Mouse (Mus musculus): ENCODE measurements around the gene Lrrc10.
A peak's percentile ranks its signal among the peaks of the same experiment; 100 is the strongest.
"Not testable (repeated sequence)": the region's sequence is repeated elsewhere in the genome, so short reads cannot be mapped to it uniquely, and the experiment has no call there.

Lrrc10 gene

GRCm38 (mm10) chr10:117045175-117046056, at the start of gene Lrrc10:
Gene Lrrc10 (plus strand): TSS chr10:117045341.
- peak; percentile 33 for DNase-seq

GRCm38 (mm10) chr10:116995584-116996235, 49.4 kb upstream of the Lrrc10 start:
- DNase-seq = no peak

DNA sequence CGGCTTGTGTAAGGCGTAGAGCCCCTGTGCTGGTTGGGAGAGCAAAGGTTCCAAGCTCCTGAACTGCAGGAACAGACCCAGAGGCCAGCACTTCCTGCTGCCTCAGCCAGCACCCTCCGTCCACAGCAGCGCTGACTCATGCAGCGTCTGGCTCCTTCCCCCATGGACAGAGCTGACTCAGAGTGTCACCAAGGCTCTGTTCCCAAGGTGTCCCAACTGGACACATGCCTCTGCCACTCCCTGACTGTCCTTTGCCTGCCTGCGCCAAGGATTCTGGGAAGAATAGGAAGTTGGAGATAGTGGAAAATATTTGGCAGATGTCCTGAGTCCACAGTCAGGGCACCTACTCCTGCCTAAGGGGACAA, 48.9 kb upstream of the Lrrc10 start:
- no peak for DNase-seq

GRCm38 (mm10) chr10:116998716-116999455, 46.3 kb upstream of the Lrrc10 start:
- no peak for DNase-seq

DNA sequence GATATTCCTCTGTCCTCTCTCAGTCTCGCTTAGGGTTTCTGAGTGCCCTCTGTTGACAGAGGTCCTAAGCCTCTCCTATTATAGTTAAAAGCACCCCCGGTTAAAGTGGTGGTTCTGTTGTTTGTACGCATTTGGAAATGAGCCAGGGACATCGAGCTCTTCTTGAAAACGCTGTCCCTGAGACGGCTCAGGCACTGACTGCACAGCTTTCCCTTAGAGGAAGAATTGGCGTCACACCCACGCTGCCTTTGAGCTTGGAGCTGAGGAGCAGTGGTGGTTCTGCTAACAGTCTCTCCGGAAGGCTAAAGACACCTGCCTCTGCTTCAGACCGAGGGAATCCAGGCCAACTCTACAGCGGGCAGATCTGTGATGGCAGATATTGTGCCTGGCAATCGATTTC, 44.2 kb upstream of the Lrrc10 start:
- DNase-seq = peak; percentile 12

- DNase-seq = no peak
Observed at GRCm38 (mm10) chr10:117004695-117005094, 40.4 kb upstream of the Lrrc10 start.

DNA sequence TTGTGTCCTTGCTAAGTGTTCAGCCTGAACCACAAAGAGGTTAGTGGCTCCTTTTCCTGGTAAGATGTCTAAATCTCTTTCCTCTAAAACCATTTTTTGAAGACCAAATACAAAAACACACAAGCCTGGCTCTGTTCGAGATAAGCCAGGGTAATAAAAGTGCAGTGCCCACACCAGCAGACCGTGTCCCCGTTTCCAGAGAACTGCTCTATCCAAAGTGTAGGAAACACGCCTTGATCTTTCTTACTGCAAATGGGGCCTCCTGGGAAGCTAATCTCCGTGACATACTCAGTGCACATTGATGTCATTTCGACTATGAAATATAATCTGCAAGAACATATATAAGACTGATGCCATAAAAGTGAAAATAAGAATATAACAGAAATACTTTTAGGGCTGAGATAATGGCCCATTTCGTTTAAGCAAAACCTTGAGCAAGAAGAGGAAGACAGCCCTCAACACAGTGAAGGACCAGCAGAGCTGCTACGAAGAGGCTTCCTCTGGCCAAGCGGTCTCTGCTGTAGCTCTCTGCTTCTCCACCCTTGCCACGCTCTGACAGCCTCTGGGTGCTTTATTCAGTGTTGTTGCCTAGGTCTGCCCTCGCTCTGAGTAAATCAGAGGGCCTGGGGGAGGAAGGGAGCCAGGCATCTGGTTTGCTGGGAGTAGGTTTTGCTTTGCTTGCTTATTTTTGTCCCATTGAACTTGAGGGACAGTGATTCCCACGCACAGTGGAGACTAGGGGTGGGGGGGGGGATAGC, 39.3 kb upstream of the Lrrc10 start:
- DNase-seq = no peak

GRCm38 (mm10) chr10:117009691-117010090, 35.5 kb upstream of the Lrrc10 start:
- DNase-seq = no peak

DNA sequence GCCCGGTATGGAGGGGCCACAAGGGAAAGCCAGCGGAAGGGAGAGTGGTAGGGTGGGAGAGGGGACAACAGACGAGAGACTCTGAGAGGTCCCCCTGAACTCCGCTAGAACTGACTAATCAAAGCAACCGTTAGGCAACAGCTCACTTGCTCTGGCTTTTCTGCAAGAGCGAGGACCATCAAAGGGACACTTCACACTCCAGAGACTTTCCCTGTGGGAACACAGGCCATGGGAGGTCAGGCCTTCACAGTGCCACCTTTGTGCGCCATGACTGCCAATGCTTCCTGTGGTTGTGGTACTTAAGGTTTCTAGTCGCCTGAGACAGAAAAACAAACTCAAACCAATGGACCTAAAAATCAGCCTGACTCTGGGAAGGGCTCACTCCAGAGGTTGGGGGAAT, 34.1 kb upstream of the Lrrc10 start:
- no peak for DNase-seq

- peak; percentile 44 for DNase-seq
Observed at GRCm38 (mm10) chr10:117013689-117014390, 31.3 kb upstream of the Lrrc10 start.

GRCm38 (mm10) chr10:117014565-117014964, 30.6 kb upstream of the Lrrc10 start:
- no peak for DNase-seq

GRCm38 (mm10) chr10:117018281-117018840, 26.8 kb upstream of the Lrrc10 start:
- no peak for DNase-seq

- no peak for DNase-seq
Observed at GRCm38 (mm10) chr10:117021020-117021754, 24.0 kb upstream of the Lrrc10 start.

GRCm38 (mm10) chr10:117023693-117024092, 21.4 kb upstream of the Lrrc10 start:
- no peak for DNase-seq

- DNase-seq = not testable (repeated sequence)
Observed at GRCm38 (mm10) chr10:117025776-117026175, 19.4 kb upstream of the Lrrc10 start.

- DNase-seq = no peak
Observed at GRCm38 (mm10) chr10:117026176-117026575, 19.0 kb upstream of the Lrrc10 start.

- DNase-seq = no peak
Observed at GRCm38 (mm10) chr10:117031160-117031559, 14.0 kb upstream of the Lrrc10 start.

- peak; percentile 83 for DNase-seq
Observed at GRCm38 (mm10) chr10:117033785-117034184, 11.4 kb upstream of the Lrrc10 start.

DNA sequence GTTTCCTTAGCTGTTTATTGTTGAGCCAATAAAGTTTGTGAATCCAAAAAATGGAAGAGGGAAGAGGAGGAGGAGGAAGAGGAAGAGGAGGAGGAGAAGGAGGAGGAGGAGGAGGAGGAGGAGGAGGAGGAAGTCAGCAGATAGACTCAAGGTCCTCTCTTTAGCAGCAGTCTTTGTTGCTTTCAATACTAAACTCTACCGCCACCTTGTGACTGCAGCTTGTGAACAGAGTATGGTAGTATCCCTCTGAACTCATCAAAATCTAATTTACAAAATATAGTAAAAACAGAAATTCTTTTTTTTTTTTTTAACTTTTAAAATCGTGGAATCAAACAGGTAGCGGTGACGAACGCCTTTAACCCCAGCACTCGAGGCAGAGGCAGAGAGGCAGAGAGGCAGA, 4.8 kb upstream of the Lrrc10 start:
- peak; percentile 38 for DNase-seq

DNA sequence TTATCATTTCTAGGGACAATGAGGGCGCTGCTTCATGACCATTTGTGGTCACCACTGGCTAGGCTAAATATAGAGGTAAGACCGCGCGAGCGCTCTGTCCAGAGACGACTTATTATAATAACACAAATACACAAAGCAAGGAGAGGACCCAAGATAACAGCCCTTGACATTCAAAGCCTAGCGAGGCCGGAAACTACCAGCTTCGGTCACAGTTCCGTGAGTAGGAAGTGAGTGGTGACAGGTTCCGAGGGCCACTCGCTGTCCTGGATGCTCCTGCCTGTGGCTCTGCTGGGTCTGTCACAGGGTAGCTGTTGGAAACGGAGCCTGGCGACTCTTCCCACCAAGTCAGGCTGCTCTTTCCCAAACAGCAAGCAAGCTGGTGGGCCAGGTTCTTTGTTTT, 2.8 kb upstream of the Lrrc10 start:
- DNase-seq = no peak
